8 mouse cellular contexts compared by ENCODE assay signal in genomic region chr6:97457954-97458353, GRCm38 (mm10).
DNase-seq lines count a peak whose midpoint lies in the region; ATAC-seq lines count a peak whose summit lies in the region.

No protein-coding gene starts in this region.

- no peaks in the 10 kb centered on the region for H3K27me3 ChIP-seq in heart, embryonic 15.5 days
- H3K27me3 ChIP-seq in limb, embryonic 10.5 days (ENCODE audit: low read depth, poor library complexity, severe bottlenecking), result no peaks in the 10 kb centered on the region
- H3K27me3 ChIP-seq in neural tube, embryonic 15.5 days (replicated peaks), result no peaks in the 10 kb centered on the region

- peak overlapping the region; percentile 37 for H3K4me2 ChIP-seq in heart, embryonic 15.5 days
- H3K4me2 ChIP-seq in neural tube, embryonic 15.5 days, result 0 out of 2 replicates have a peak overlapping the region, but pooled peaks have one; percentile 20

- H3K27ac ChIP-seq in heart, embryonic 15.5 days, result peak overlapping the region; percentile 72
- H3K27ac ChIP-seq in limb, embryonic 10.5 days, result peak overlapping the region; percentile 67
- 0 out of 2 replicates have a peak overlapping the region, but pooled peaks have one; percentile 28 for H3K27ac ChIP-seq in neural tube, embryonic 15.5 days (replicated peaks)

- 31% methylated on average over 3 of the region's 3 CpGs for WGBS in heart, embryonic 15.5 days
- WGBS in limb, embryonic 10.5 days, result 25% methylated on average over 3 of the region's 3 CpGs
- 22% methylated on average over 3 of the region's 3 CpGs for WGBS in neural tube, embryonic 15.5 days

- peak overlapping the region; percentile 39 for H3K4me3 ChIP-seq in heart, embryonic 15.5 days
- 0 out of 2 replicates have a peak overlapping the region, but pooled peaks have one; percentile 13 for H3K4me3 ChIP-seq in limb, embryonic 10.5 days
- H3K4me3 ChIP-seq in neural tube, embryonic 15.5 days (replicated peaks), result no peak overlapping the region

- no peaks in the 10 kb centered on the region for H3K36me3 ChIP-seq in heart, embryonic 15.5 days
- no peaks in the 10 kb centered on the region for H3K36me3 ChIP-seq in limb, embryonic 10.5 days
- H3K36me3 ChIP-seq in neural tube, embryonic 15.5 days, result no peaks in the 10 kb centered on the region

- peaks cover 10% of the 10 kb centered on the region for H3K4me1 ChIP-seq in heart, embryonic 15.5 days (replicated peaks)
- peaks cover 26% of the 10 kb centered on the region for H3K4me1 ChIP-seq in limb, embryonic 10.5 days
- peaks cover 13% of the 10 kb centered on the region for H3K4me1 ChIP-seq in neural tube, embryonic 15.5 days

- ATAC-seq in heart, embryonic 15.5 days (replicated peaks; ENCODE audit: insufficient number of reproducible peaks, insufficient read depth, low FRiP score, low read depth), result peak; percentile 81
- no peak for ATAC-seq in neural tube, embryonic 15.5 days (ENCODE audit: low FRiP score)

- H3K9me3 ChIP-seq in heart, embryonic 15.5 days (replicated peaks), result no peaks in the 10 kb centered on the region
- H3K9me3 ChIP-seq in limb, embryonic 10.5 days (replicated peaks), result no peaks in the 10 kb centered on the region
- no peaks in the 10 kb centered on the region for H3K9me3 ChIP-seq in neural tube, embryonic 15.5 days (replicated peaks)

- H3K9ac ChIP-seq in heart, embryonic 15.5 days, result no peak overlapping the region
- H3K9ac ChIP-seq in neural tube, embryonic 15.5 days (replicated peaks), result no peak overlapping the region

- DNase-seq in embryo, embryonic 10 days (ENCODE audit: low spot score), result peak; percentile 27
- DNase-seq in embryo, embryonic 9.5 days (ENCODE audit: extremely low spot score), result no peak
- DNase-seq in T-cell, adult 2 months (ENCODE audit: low spot score), result peak; percentile 15
- DNase-seq in limb, embryonic 10.5 days (ENCODE audit: low spot score), result no peak
- no peak for DNase-seq in gastrocnemius, adult 8-10 months (ENCODE audit: low spot score in 2 of 2)
- DNase-seq in urinary bladder, postnatal 14 days (ENCODE audit: low spot score), result no peak

Comparison
In these comparisons a context has a peak if more than half of its experiments do, and no peak if none do; other contexts are left out.
1. DNase-seq: peak in embryo, embryonic 10 days (single experiment) and T-cell, adult 2 months (single experiment); none in embryo, embryonic 9.5 days (single experiment), limb, embryonic 10.5 days (single experiment), gastrocnemius, adult 8-10 months (0 of 2) and urinary bladder, postnatal 14 days (single experiment).
2. Peak in every context shown above with its lines, with median percentiles within 50 percentile points of each other: H3K27ac ChIP-seq.